Mouse (Mus musculus) liver, adult 2 months (tissue): ENCODE results near the gene Wdr70. TPM values are rescaled to one million over a fixed set of nuclear protein-coding genes. Genes with fewer than 3 reads are reported as not detected.

ENCODE experiments used
- DNase-seq: peaks from one replicate; pipeline ENCODE4 v3.0.0-alpha.2; 2011; ENCODE audit warnings: low read depth, low spot score; ENCODE audit errors: extremely low read depth
- H3K27ac ChIP-seq: fragments of 200-500 bp; replicated peaks from 2 replicates; pipeline ENCODE4 v1.5.1; 2012; ENCODE audit warnings: low read depth, mild to moderate bottlenecking, control low read depth, inconsistent platforms, low read length; ENCODE audit not compliant: insufficient read depth
- H3K27me3 ChIP-seq: fragments of 200-500 bp; 2 replicates; pipeline ENCODE4 v1.6.1; 2012; ENCODE audit warnings: mild to moderate bottlenecking, moderate library complexity, low read length, inconsistent platforms; ENCODE audit not compliant: control insufficient read depth, insufficient read depth
- H3K36me3 ChIP-seq: fragments of 200-500 bp; 2 replicates; pipeline ENCODE4 v1.6.1; 2012; ENCODE audit warnings: low read length, inconsistent platforms; ENCODE audit not compliant: control insufficient read depth, insufficient read depth
- H3K4me1 ChIP-seq: fragments of 200-500 bp; 2 replicates; pipeline ENCODE4 v1.6.1; 2011; ENCODE audit warnings: low read length; ENCODE audit not compliant: control insufficient read depth, insufficient read depth
- H3K4me3 ChIP-seq: fragments of 200-500 bp; 2 replicates; pipeline ENCODE4 v1.5.1; 2011; ENCODE audit warnings: low read depth, mild to moderate bottlenecking, control low read depth, low read length, moderate library complexity; ENCODE audit not compliant: insufficient read depth
- H3K79me2 ChIP-seq: fragments of 200-500 bp; 2 replicates; pipeline ENCODE4 v1.6.1; 2012; ENCODE audit warnings: inconsistent platforms, mild to moderate bottlenecking, low read length, moderate library complexity; ENCODE audit not compliant: control insufficient read depth, insufficient read depth
- H3K9ac ChIP-seq: fragments of 200-500 bp; 2 replicates; pipeline ENCODE4 v1.6.1; 2012; ENCODE audit warnings: low read depth, mild to moderate bottlenecking, control low read depth, inconsistent platforms, low read length
- CTCF ChIP-seq: fragments of 200-500 bp; IDR thresholded peaks from 2 replicates; pipeline ENCODE4 v1.5.1; 2011; ENCODE audit warnings: low read depth, low read length, control low read depth
- POLR2A ChIP-seq: fragments of 200-500 bp; IDR thresholded peaks from 2 replicates; pipeline ENCODE4 v1.6.1; 2011; ENCODE audit warnings: low read length, control low read depth; ENCODE audit not compliant: insufficient read depth; ENCODE audit errors: extremely low read depth
- WGBS: fragments of 180-500 bp; shearing (Covaris S2); methylation state at CpG from one replicate; pipeline ENCODE4 v1.1.7; 2018; 5-methylcytosine and 5-hydroxymethylcytosine counted together
- polyA plus RNA-seq: library from polyadenylated mRNA; depleted of rRNA; stranded (reverse); fragments of >200 nt; gene quantifications from 2 replicates; pipeline ENCODE4 v1.2.3, GENCODE M21; 2012; rRNA removed
- total RNA-seq: library from RNA; depleted of rRNA; stranded (reverse); fragments of >200 nt; gene quantifications from 2 replicates; pipeline ENCODE4 v1.2.3, GENCODE M21; 2014; rRNA removed

Wdr70 gene
- total RNA-seq (9.1 and 10.9 TPM in 2 replicates), polyA plus RNA-seq (5.5 and 6.6 TPM in 2 replicates)

DNA sequence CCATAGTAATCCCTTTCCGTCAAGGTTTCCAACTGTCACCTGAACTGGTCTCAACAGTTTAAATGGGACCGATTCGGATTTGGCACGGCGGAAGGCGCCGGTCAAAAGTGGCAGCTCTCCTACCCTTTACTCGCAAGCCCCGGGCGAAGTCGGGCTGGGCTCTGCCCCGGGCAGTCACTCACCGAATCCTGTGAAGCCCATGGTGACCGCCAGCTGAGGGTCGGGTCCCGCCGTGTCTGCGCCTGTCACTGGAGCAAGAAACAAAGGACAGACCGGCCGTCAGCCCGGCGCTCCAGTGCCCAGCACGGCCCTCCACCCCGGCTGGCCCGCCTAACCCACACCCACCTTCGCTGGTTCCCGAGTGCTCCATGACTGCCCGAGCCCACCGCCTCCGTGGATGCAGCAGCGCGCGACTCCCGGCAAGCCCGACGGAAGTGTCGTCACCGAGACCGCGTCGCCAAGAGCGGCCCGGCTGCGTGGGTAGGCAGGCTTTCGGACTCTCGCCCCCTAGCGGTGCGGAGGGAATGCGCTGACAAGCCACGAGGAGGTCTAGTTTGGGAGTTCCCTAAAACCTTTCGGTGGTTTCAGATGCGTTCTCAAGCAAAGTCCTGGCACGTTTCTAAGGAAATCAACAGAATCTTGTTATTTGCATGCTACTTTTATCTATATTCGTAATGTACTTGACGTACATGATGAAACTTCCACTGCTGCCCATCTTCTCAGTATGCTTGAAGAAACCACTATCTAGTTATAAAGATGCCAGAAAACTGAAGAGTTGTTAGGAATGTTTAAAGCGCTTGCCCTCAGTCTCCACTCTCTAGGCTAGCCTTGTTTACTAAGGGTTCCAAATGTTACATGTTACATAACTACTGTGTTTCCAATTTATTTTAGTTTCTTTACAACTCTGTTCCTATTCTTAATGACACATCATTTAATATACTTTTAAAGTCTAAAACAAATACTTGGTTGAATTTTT, at the start of gene Wdr70:
Gene Wdr70 (minus strand): TSS at position 436 of the 976 bp plus-strand sequence.
- Histone ChIP-seq H3K4me1 (peaks cover 1% of the 10 kb centered on the region; the same call in 1 of the 2 replicates), H3K79me2 (peaks cover 2% of the 10 kb centered on the region; the same call in 1 of the 2 replicates), H3K9ac (peak within 1 kb of the TSS; percentile 90), H3K36me3 (peaks cover 3% of the 10 kb centered on the region; the same call in 1 of the 2 replicates), H3K27ac (no peak within 1 kb of the TSS), H3K27me3 (no peaks in the 10 kb centered on the region), H3K4me3 (peak within 1 kb of the TSS; percentile 83)
- TF ChIP-seq CTCF = peak; percentile 95
- TF ChIP-seq POLR2A = 0 out of 2 replicates have a peak, but pooled peaks have one; percentile 37
- WGBS = 2% methylated on average over 56 of the region's 56 CpGs
- peak; percentile 80 for DNase-seq

DNA sequence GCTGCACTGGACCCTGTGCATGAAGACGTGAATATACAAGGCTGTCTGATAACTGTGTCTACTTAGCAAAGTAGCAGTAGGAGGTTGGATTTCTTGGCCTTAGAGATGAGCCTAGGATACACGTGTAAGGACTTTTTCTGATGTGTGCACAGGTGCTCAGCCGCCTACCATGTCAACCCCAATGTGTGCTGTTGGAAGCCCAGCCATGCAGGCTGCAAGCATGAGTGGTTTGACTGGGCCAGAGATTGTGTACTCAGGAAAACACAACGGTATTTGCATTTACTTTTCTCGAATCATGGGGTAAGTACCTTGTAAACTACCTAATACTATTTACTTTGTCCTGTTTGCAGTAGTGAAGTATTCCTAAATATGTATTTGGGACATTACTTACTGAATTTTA, 36.6 kb upstream of the Wdr70 start:
- DNase-seq = no peak
- peaks cover 5% of the 10 kb centered on the region for H3K4me1 ChIP-seq
- no peak overlapping the region for H3K9ac ChIP-seq
- H3K27me3 ChIP-seq = no peaks in the 10 kb centered on the region
- WGBS = 65% methylated on average over 5 of the region's 5 CpGs
- no peak overlapping the region for H3K4me3 ChIP-seq
- peaks cover 49% of the 10 kb centered on the region for H3K36me3 ChIP-seq
- no peak overlapping the region for H3K27ac ChIP-seq
- H3K79me2 ChIP-seq = no peaks in the 10 kb centered on the region
- TF ChIP-seq POLR2A (no peak), CTCF (no peak)

GRCm38 (mm10) chr15:8131761-8132160, 32.8 kb upstream of the Wdr70 start:
- peaks cover 49% of the 10 kb centered on the region for H3K36me3 ChIP-seq
- DNase-seq = no peak
- no peak overlapping the region for H3K4me3 ChIP-seq
- H3K79me2 ChIP-seq = no peaks in the 10 kb centered on the region
- H3K27ac ChIP-seq = peak overlapping the region; percentile 67
- TF ChIP-seq CTCF (no peak), POLR2A (no peak)
- H3K9ac ChIP-seq = no peak overlapping the region
- H3K27me3 ChIP-seq = no peaks in the 10 kb centered on the region
- peaks cover 5% of the 10 kb centered on the region for H3K4me1 ChIP-seq

GRCm38 (mm10) chr15:8131268-8131667, 32.3 kb upstream of the Wdr70 start:
- H3K36me3 ChIP-seq = peaks cover 49% of the 10 kb centered on the region
- H3K27ac ChIP-seq = peak overlapping the region; percentile 50; the same call in 1 of the 2 replicates
- H3K79me2 ChIP-seq = no peaks in the 10 kb centered on the region
- 29% methylated on average over 3 of the region's 3 CpGs for WGBS
- no peaks in the 10 kb centered on the region for H3K27me3 ChIP-seq
- H3K4me3 ChIP-seq = no peak overlapping the region
- TF ChIP-seq CTCF (no peak), POLR2A (no peak)
- H3K4me1 ChIP-seq = peaks cover 5% of the 10 kb centered on the region
- DNase-seq = peak; percentile 88
- H3K9ac ChIP-seq = no peak overlapping the region

DNA sequence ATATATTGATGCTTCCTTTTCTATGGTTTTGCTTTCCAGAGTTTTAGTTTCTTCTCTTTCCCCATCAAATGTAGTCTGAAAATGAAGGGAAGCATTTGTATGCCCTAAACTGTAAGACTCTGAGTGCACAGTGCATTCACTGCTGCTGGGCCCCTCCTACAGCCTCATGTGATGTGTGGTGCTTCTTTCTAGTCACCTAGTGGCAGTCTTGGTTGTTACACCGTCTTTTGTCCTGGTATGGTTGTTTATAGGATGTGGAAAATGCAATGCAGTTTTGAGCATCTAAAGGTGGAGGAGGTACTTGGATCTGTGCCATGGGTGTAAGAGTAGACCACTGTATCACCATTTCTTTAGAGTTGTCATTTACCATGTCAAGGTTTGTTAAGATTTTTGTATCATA, 30.3 kb upstream of the Wdr70 start:
- H3K36me3 ChIP-seq = peaks cover 45% of the 10 kb centered on the region
- H3K27me3 ChIP-seq = no peaks in the 10 kb centered on the region
- no peak for DNase-seq
- no peak overlapping the region for H3K4me3 ChIP-seq
- H3K4me1 ChIP-seq = peaks cover 5% of the 10 kb centered on the region
- no peak overlapping the region for H3K9ac ChIP-seq
- WGBS = 69% methylated on average over 1 of the region's 1 CpGs
- TF ChIP-seq CTCF = no peak
- no peak for TF ChIP-seq POLR2A
- no peak overlapping the region for H3K27ac ChIP-seq
- H3K79me2 ChIP-seq = no peaks in the 10 kb centered on the region
